Mouse (Mus musculus): Measurements from ENCODE around the gene Pstk.
"Not testable (repeated sequence)": the region's sequence is repeated elsewhere in the genome, so short reads cannot be mapped to it uniquely, and the experiment has no call there.

The Pstk gene

DNA sequence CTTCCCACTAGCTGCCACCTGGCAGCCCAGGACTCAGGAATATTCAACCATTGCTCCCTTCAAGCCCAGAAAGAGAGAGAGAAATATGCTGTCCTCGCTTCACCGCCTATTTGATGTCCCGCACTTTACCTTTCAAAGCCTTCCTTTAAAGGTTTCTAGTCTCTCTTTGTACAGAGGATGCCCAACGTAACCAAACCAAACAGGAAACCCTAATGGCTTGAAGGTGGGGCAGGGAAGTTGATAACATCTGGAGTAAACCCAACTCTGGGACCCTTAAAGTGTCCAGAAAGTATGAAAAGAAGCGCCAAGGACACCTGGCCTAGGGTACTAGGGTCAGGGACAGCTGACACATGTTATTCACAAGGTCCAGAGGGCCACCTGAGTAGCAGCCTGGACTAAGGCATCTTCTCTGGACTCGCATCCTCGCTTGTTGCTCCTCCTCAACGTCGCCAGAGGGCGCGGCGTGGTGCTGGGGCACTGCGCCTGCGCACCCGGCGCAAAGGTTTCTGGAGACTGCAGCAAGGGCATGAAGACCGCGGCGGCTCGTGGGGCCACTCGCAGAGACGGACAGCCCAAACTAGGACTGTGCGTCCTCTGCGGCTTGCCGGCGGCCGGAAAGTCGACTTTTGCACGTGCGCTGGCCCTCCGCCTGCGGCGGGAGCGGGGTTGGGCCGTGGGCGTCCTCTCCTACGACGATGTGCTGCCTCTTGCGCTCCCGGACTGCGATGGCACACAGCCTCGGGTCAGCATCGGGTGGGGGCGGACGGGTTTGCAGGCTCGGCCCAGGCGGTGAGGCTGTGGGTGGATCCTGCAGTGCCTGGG is at the start of gene Pstk:
TSS of gene Pstk (plus strand) at position 494 of the 822 bp plus-strand sequence.
- DNase-seq (ENCODE audit: low read depth, low spot score) = peak; percentile 92

DNA sequence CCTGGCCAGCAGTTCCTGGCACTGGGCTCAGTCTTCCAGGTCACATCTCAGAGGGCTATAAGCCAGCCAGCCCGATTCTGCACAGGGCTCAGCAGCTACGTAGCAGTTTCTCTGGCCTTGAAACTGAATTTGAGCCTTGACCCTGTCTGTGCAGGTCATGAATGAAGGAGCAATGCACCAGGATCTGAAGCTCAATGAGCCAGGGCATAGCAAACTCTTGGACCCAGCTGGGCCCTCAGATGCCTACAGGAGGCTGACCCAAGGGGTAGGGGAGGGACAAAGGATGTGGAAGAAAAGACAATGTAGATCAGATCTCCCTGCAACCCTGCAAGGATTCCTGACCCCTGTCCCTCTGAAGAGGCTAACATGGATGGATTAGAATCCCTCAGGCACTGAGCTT is 48.7 kb upstream of the Pstk start, which contains the start of gene Cuzd1:
TSS of gene Cuzd1 (minus strand) at position 101 of the 400 bp plus-strand sequence.
- DNase-seq (ENCODE audit: low read depth, low spot score) = no peak

DNA sequence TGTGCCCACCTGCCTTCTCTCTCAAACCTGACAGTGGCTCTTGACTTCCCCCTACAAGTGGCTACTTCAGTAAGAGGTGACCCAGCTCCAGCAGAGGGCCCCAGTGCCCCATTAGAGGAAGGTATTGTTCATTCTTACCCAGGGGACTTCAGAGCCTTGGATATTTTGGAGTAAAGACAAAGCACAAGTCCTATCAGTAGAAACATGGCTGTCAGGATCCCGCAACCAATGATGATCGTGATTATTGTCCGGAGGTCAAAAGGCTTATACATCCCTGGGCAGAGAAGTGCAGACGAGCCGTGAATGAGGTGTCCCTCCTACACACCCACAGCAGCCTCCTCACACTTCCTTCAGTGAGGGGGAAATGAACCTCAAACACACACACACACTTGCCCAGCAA is 43.9 kb upstream of the Pstk start:
- no peak for DNase-seq (ENCODE audit: low read depth, low spot score)

DNA sequence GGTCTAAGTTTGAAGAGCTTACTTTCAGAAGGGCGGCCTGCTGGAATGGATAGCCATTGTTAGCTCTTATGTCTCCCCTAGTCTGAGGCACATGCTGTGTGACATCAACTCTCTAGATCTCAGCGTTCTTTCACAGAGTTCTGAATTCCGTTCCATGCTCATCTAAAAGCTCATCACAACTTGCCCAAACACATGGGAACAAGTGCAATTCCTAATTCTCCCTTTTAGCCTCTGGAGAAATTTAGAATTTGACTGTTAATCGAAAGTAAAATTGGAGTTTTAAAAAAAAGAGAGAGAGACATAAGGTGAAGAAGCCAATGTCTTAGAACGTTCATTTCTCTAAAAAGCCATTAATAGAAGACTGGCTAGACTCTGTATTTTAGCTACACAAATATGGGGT is 41.5 kb upstream of the Pstk start, which contains the start of gene Fam24b:
TSS of gene Fam24b (minus strand) at position 101 of the 400 bp plus-strand sequence.
- no peak for DNase-seq (ENCODE audit: low read depth, low spot score)

DNA sequence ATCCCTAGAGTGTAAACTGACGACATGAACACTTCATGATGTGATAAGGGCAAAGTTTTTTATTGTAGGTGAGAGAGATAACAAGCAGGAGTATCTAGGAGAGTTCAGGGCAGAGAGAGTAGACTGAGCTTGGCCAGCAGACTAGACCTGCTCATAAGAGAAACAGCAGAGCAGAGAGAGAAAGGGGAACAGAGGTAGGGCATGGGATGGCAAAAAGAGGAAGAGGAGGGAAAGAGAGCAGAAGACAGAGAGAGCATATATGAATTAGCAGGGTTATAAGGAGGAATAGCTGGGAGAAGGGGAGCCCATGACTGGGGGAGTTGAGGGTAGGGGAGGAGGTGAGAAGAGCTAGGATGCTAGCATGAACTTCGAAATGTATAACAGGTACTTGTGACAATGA is 39.3 kb upstream of the Pstk start:
- DNase-seq (ENCODE audit: low read depth, low spot score) = no peak

DNA sequence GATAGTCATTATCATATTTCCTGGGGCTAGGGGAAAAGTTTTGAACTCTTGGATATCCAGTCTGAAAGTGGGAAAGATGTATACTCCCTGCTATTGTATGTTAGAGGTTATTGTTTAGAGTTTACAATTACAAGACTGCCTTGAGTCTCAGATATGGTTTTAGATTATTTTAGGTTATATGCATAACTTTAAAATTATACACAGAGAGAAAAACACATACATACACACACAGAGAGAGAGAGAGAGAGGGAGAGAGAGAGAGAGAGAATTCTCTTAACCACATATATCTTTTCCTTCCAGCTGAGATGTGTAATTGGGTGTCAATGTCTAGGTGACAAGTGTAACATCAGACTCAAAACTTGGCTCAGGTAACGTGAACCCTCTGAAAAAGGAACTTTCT is 37.4 kb upstream of the Pstk start, which contains the start of gene Fam24a:
TSS of gene Fam24a (plus strand) at position 301 of the 400 bp plus-strand sequence.
- DNase-seq (ENCODE audit: low read depth, low spot score) = no peak

DNA sequence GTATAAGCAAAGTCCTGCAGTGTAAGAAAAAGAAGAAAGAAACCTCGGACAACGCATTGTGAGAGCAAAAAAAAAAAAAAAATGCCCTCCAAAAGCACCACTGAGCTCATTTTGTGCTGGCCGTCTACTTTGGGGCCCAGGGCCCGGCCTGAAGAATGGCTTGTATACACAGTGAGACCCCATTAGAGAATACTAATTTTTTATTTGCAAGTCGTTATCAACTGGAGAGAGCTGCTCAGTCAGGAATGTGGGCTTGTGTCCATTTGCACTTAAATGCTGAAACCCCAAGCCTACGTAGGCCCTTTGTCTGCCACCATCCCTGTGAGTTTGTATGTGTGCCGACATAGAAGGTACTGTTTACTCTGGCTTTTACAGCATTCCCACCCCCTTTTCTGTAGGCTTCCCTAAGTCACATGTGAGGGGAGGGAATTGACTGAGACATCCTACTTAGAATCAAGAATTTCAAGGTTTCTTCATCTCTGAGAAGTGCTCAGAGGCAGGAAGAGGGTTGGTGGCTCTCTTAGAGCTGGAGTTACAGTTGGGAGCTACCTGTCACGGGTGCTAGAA is 33.4 kb upstream of the Pstk start:
- no peak for DNase-seq (ENCODE audit: low read depth, low spot score)

DNA sequence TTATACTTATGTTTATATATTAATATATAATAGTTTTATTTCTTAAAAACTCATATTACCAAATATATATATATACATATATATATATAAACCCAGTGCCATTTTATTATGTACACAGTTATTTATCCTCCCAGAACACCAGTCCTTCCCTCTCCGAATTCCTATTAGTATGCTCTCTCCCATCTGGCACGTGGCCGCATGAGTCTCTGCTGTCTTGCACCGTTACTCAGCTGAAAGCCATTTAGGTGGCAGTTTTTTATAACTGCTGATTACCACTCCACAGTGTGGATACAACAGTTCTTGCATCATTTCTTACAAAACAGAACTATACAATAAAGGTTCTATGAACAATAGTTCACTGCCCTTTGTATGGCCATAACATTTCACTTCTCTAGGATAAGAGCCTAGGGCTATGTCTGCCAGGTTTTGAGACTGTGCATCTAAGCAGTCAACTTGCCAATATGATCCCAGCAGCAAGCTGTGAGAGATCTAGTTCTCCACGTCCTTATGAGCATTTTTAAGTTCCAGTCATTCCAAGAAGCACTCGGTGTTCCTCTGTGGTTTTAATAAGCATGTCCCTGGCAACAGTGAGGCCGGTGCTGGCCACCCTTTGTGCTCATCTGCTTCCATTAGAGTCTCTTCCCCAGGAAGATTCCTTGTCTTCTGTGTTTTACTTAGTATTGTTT is 24.9 kb upstream of the Pstk start:
- DNase-seq (ENCODE audit: low read depth, low spot score) = no peak

DNA sequence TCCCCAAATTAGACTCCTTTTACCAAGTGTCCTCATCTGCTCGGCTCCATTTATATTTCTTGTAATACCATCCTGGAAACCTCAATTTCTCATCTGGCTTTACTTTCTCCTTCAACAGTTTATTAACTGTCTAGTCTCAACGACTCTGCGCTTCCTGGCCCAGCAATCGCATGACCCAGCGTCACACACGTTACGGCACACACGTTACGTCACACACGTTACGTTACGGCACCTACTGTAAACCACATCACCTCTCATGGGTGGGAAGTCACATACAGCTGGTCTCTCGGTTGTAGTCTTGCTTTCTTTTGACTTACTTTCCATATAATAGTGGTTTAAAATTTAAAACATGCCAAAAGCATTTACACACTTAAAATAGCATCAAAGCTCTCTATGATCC is 14.8 kb upstream of the Pstk start:
- DNase-seq (ENCODE audit: low read depth, low spot score) = no peak

DNA sequence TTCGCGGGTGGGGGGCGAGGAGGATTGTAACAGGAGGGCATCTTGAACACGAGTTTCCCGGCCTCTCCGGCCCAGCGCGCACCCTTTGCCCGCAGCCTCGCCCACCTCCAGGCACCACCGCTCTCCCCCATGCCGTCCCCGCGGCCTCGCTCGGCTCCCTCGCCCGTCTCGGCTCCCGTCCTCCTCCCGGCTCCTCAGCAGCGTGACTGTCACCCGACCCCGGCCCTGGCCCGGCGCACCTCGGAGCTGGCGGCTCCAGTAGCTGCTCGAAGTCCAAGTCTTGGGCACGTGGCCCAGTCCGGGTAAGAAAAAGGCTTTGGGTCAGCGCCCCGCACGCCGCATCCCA is 8.7 kb upstream of the Pstk start:
- DNase-seq (ENCODE audit: low read depth, low spot score) = no peak

DNA sequence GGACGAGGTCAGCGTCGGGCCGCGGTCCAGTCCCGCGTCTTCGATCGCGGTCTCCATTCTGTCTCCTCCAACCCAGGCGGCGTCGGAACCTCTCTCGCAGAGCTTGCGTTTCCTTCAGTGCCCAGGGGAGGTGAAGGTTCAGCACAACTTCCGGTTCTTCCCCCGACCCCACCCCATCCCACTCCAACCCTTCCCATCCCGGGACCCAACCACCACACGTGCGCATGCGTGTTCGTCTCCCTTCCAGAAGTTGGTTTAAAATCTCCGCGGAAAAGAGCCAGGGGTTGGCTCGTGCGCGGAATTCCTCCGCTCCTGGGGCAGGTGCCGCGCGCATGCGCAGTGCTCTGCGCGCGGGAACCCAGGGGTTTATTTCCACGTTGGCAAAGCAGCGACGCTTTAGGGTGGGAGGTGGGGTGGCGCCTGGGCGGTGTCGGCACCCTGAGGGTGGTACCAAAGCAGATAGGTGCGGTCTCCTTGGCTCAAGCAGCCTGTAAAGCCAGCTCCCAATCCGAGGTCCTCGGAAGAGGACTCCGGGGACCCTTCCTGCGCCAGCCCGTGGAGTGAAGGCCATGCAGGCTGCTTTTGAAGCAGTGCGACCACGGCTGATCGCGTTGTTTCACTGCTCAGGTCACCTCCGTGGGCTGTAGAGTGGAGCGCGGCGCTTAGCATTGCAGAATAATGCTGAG is 8.2 kb upstream of the Pstk start, which contains the start of gene 2310057M21Rik:
TSS of gene 2310057M21Rik (minus strand) at position 145 of the 686 bp plus-strand sequence.
- peak; percentile 91 for DNase-seq (ENCODE audit: low read depth, low spot score)

DNA sequence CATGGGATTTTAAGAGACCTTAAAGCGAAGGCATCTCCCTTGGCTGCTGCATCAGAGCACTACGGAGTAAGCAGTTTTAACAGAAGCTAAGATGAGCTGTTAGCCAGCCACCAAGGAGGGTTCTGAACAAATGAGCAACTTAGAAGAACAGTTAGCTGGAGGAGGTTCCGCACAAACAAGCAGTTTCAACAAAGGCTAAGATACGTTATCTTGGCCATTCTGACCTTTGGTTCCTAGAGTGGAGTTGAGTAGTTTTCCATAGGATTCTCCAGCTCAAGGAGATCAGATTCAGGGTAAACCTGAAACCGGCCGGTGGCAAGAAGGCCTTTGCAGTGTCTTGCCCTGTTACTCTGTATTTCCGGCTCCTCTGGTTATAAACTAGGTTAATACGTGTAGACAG is 6.8 kb upstream of the Pstk start:
- no peak for DNase-seq (ENCODE audit: low read depth, low spot score)

DNA sequence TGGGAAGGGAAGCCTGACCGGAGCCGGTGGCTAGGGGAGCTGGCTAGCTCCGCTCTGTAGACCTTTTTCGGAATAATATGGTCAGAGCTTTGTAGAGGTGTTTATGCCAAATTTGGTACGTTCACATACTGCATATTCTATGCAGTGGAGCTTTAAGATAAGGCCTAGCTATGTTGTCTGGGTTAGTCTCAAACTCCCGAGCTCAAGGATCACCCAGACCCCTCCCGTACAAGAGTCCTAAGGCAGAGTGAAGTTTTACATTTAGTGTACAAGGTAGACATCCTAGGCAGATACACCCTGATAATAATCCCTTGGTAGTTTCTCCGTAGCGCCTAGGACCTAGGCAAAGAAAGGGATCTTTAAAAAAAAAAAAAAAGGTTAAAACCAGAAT is 524 bp downstream of the Pstk start:
- DNase-seq (ENCODE audit: low read depth, low spot score) = no peak

DNA sequence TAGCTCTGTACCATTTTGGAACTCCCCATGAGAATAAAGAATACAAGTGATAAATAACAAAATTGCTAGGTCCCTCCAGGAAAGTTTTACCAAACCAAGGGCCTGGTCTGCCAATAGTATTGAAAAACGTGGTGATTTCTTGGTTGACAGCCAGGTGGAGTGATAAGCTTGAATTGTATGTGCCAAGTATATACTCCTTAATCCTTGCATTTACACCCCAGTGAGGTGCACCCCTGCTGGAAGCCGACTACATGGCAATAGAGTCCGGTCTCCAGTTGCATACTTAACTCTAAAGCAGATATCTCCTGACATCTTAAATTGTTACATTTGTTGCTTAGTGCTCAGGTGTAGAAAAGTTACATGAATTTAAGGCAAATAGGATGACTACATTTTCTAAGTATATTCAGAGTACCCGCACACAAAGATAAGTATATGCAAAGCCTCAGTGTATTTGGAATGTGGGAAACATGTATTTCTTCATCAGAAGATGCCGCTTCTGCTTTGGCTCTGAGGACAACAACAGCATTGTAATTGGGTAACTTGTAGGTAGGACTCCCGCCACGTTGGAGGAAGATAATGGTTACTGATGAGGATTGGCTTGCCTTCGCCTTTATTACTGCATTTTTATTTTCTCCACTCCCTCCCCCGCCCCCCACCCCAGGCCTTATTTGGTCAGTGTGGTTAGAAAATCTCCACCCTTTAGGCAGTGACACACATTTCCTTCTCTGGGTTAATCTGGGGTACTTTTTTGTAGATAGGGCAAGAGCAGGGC is 1.1 kb downstream of the Pstk start:
- DNase-seq (ENCODE audit: low read depth, low spot score) = peak; percentile 34

DNA sequence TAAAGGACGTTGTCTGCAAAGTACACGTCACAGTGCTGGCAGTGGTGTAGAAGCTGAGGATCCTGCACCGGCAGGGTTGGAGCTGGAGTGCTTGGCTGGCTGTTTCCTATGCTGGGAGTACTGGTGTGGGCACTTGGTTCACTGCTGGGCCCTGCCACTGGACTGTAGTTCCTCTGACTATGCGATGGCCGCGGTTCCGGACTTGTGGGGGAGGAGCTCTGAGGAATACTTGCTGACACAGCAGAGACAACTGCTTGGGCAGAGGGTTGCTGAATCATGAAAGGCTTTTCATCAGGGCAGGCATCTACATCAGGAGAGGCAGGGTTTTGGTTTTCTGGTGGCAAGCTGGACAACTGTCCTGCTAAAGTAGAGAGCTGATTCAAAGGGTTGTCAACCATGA is 20.8 kb downstream of the Pstk start:
- DNase-seq (ENCODE audit: low read depth, low spot score) = not testable (repeated sequence)

DNA sequence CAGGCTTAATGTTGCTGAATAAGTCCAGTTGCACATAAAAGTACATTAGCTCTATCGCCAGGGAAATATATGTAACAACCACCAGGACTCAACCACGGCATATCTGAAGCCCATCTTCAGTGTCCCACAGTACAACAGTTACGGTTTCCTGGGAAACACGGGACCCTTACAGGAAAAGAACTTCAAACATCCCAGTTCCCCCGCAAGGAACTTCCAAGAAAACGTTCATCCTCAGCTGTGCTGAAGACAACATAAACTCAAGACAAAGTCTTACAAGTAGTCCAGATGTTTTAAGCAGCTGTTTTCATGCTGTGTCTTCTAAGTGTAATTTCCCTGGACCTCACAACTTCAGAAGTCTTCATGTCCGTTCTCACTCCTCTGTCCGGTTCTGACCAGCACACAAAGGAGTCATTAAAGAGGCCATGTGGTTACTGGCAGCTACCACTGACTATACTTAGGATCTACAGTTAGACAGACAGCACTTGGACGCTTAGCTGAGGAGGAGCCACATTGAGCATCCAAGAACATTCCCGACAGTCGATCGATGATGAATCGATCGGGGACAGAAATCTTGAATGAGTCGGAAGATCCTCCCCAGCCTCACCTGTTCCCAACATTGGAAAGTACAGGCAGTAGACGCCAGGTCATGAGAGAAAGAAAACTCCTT is 38.5 kb downstream of the Pstk start:
- peak; percentile 11 for DNase-seq (ENCODE audit: low read depth, low spot score)

DNA sequence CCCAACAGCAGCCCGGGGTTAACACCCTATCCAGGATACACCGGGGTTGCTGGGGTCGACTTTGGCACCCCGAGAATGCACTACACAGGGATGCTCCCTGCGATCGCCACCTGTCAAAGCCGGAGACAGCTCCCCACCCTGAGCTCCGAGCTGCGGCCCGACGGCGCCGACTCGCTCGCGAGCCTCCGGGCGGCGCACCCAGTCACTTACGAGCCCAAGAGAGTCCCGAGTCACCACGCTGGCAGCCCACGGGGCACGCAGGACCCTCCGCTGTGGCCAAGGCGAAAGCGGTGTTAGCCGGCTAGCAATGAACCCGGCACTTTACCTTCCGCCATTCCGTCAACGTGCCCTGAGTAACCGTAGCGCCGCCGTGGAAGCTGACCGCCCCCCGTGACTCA is 39.0 kb downstream of the Pstk start:
- no peak for DNase-seq (ENCODE audit: low read depth, low spot score)

DNA sequence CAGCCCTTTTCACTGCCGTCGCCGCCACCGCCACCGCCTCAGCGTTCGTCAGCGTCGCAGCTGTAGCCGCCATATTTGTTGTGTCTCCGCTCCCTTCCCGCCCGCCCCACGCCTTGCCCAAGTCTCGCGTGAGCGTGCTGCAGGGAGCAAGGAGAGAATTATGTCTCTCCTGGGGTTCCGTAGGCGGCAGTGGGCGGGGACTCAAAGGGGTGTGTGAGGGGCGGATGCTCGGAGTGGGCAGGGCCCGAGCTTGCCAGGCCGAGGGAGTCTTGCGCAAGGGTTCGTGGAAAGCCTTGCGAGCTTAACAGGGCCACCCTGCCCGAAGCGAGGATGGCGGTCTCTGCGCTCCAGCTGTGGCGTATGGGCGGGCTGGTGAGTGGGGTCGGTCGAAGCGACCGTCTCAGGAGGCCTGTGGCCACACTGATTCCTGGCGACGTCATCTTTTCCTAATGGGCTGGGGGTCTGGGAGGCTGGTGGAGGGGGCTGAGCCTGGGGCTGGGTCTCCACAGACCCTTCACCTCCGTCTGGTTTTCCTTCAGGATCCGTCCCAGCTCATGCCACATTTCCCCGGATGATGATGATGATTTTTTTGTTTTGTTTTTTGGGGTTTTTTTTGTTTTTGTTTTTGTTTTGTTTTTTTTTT is 39.6 kb downstream of the Pstk start, which contains the start of the genes Ikzf5 and Acadsb:
TSS of gene Ikzf5 (minus strand) at position 106 of the 643 bp plus-strand sequence.
TSS of gene Acadsb (plus strand) at position 186 of the 643 bp plus-strand sequence.
- DNase-seq (ENCODE audit: low read depth, low spot score) = peak; percentile 99

DNA sequence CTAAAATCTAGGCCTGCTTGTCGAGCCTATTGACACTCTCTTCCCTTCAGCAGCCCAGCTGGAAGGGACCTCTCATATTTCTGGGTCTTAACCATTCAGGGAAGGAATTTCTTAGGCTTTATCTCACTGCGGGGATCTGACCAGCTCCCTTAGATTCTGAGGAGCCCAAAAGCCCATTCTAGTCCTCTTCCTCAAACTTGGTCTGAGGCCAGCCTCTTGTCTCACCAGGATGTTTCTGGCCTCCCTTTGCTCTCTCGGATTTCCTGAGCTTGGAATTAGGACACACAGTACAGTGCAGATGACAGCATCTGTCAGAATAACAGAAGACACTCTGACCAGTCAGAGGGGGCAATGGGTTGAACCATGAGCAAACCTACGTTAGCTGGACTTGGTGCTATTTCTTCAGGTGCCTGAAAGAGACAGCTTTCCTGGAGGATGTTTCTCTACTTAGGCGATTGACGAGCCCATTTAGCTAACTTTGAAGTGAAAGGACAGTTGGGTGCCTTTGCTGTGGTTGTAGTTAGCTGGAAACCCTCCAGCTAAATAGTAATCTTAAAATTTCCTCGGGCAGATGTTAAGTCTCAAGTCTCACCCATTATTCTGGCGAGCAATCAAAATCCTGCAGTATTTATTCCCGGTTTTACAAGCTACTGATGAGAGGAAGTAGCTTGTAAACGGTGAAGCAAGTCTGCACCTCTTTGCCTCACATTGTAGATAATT is 40.4 kb downstream of the Pstk start:
- DNase-seq (ENCODE audit: low read depth, low spot score) = no peak

Data from CD4-positive helper T cell, adult 2 months (primary cell).